Mouse (Mus musculus) ZHBTc4 (cell line): ENCODE measurements at regions not wholly inside any gene's neighbourhood (a gene's known extent, or its start where the extent isn't known, plus 50 kb on each side); places are given as distances from the start of the nearest gene placed in this dataset.
A peak's percentile ranks its signal among the peaks of the same experiment; 100 is the strongest.
"Not testable (repeated sequence)": the region's sequence is repeated elsewhere in the genome, so short reads cannot be mapped to it uniquely, and the experiment has no call there.

Source experiments
- DNase-seq: peaks from one replicate; pipeline ENCODE4 v3.0.0-alpha.2; 2011; ENCODE audit warnings: low read depth, low spot score

DNA sequence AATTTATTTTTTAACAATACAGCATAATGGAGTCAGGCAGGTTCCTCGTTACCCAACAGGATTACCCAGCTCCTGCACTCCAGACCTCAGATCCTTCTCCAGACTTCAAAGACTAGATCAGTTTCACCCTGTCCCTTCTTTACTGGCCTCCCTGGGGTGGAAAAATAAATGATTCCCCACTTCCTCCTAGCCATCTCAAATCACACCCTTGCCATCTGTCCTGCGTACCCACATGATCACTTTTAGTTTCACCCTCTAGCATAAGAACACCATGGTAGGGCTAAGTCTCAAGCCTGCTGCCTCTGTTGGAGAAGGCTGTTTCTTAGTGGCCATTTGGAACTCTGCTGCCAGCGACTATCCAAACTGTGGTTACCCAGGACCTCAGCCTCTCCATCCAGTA is 222.0 kb downstream of the Plxna1 start:
- no peak for DNase-seq

GRCm38 (mm10) chr6:89153027-89153662 is 209.3 kb downstream of the Plxna1 start:
- DNase-seq = no peak

DNA sequence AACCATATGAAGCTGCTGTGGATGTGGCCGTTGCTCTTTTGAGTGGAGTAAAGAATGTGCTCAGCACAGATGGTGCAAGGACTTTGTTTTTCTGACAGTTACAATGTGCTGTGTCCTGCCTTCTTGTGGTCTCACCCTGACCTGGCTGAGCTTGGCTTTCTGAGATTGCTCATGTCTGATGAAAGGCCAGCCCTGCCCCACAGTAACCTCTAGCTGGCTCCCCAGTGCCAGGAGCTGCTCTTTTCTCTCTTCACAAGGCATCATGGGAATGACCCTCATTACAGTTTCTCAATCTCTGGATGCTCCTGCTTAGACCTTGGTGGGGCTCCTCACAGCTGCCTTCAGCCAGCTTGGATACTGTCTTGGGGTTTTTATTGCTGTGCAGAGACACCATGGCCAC is 204.9 kb downstream of the Plxna1 start:
- DNase-seq = no peak

- no peak for DNase-seq
These were observed 202.4 kb downstream of the Plxna1 start for GRCm38 (mm10) chr6:89160051-89160450.

DNA sequence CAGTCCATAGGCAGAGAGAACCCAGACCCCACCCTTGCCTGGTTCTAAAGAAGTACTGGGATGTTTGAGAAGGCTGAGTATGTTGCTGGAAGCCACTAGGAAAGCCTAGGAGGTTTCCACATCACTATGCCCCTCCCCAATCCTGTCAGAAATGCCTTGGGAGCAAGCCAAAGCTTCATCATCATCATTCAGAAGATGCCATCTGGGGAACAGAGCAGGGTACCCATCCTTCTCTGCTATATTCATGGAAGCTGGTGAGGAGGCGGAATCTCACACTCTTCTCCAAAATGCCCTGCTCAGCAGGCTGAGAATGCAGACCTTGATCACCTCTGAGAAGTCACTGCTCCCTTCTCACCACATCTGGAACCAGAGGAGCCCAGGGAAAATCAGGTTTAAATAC is 200.7 kb downstream of the Plxna1 start:
- no peak for DNase-seq

- DNase-seq = no peak
These were observed 192.9 kb downstream of the Plxna1 start for GRCm38 (mm10) chr6:89169520-89169919.

- not testable (repeated sequence) for DNase-seq
These were observed 177.5 kb downstream of the Plxna1 start for GRCm38 (mm10) chr6:89184920-89185319.

GRCm38 (mm10) chr6:89200514-89201284 is 161.7 kb downstream of the Plxna1 start:
- not testable (repeated sequence) for DNase-seq

- DNase-seq = no peak
These were observed 147.4 kb downstream of the Plxna1 start for GRCm38 (mm10) chr6:89215021-89215420.

GRCm38 (mm10) chr6:89235416-89236075 is 126.9 kb downstream of the Plxna1 start:
- peak; percentile 20 for DNase-seq

- DNase-seq = peak; percentile 10
These were observed 126.2 kb downstream of the Plxna1 start for GRCm38 (mm10) chr6:89236226-89236625.

DNA sequence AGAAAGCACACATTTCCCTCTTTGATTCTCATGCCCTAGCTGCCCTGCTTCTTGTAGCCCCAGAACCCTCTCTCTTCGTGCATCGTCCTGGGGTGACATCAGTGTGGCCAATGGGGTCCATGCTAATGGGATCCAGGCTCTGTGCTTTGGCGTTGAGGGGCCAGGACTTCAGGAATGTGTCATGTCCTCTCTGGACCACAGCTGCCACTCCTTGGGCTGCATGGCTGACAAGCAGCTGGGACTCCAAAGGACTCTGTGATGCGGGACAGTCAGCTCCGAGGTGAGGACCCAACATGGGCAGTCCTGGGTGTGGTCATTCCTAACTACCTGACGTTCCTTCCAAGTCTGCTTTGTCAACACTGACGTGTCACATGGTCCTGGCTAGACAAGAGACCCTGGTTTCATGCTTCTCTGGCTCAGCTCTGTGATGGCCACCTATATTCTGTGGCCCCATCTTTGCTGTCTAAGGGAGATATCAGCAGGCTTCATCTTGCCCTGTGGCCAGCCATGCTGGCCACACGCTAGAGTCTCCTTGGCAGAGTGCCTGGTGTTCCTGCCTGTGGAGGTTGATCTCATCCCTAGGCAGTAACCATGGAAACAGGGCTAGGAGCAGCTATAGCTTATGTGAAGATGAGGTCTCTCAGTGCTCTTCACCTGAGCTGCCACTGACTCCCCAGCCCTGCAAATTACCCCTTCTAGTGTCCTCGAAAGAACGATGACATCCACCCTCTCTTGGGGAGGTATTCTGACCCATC is 125.4 kb downstream of the Plxna1 start:
- no peak for DNase-seq

DNA sequence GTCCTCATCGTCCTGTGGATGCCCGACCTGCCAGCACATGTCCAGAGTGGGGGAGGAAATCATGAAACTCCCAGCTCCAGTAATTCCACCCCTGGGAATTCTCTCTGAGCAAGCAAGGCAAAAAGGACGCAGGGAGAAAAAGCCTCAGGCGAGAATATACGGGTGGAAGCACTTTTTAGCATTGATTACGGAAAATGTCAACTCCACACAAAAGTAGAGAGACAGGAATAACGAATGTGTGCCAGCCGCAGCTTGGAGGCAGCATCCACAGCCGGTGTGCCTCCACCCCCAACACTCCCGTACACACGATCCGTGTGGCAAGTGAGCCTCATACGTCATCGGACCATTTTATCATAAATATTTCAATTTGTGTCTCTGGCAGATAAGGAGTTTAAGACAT is 123.5 kb downstream of the Plxna1 start:
- no peak for DNase-seq

DNA sequence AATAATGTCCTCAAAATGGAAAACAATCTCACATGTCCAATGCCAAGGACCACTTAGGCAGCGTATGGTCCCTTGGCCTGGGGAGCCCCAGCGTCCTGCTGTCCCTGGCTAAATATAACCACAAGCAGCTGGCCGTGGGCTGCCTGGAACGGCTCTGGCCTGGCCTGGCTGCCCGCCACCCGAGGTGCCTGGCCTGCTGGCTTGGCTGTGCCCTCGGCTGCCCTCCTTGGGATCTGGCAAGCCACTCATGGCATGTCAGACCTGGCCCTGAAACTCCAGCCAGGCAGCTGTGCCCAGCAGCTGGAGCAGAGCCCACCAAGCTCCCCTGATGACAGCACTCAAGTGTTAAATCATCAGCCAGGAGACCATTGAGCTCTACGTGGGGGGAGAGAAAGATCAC is 122.9 kb downstream of the Plxna1 start:
- no peak for DNase-seq

GRCm38 (mm10) chr6:89240168-89240705 is 122.2 kb downstream of the Plxna1 start:
- DNase-seq = no peak

- peak; percentile 66 for DNase-seq
These were observed 119.8 kb downstream of the Plxna1 start for GRCm38 (mm10) chr6:89242371-89243288.

DNA sequence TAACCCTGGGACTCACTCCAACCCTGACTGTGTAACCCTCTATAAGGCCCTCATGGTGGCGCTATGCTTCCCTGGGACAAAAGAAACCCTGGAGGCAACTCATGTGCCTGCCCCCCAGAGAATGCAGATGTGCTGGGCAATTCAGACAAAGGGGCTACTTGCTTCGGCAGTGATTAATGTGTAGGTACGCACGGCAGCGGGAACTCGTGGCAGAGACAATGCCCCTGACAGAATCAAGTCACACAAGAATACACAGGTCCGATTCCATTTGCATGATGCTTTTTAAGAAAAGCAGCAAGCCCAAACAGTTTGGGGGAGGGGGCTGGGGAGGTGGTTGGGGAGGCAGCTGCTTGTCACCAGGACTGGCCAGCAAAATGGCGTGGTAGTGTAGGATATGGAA is 116.9 kb downstream of the Plxna1 start:
- DNase-seq = peak; percentile 14

DNA sequence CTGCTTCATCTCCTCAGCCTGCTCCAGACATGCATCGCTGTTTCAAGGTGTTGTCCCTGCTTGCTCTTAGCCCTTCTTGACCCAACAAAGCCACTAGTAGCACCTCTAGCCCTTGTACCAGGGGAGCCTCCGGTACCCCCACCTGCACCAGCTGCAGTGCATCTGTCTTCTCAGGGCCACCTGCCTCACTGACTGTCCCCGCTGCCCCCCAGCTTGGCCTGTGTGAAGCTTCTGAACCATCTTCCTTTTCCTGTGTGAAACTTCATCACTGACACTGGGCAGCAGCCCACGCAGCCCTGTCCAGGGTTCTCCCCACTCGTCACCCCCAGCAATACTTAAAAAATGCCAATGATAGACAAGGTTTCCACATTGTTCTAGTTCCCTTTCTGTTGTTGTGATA is 116.2 kb downstream of the Plxna1 start:
- DNase-seq = no peak

DNA sequence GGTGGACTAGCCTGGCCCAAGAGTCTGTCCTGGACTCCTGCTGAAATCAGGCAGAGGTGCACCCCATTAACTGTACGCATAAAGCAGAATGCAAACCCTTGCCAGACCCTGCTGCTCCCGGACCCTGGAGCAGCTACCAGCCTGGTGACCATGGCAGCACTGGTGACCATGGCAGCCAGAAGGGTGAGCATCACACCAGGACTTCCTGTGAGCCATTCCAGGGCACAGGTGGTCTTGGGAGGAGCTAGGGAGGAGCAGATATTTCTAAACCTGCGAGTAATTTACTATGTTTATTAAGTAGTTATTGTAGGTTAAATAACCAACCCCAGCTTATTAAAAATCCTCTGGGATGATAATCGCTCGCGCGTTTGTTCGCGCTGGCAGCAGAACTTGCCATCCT is 113.8 kb downstream of the Plxna1 start:
- DNase-seq = no peak

DNA sequence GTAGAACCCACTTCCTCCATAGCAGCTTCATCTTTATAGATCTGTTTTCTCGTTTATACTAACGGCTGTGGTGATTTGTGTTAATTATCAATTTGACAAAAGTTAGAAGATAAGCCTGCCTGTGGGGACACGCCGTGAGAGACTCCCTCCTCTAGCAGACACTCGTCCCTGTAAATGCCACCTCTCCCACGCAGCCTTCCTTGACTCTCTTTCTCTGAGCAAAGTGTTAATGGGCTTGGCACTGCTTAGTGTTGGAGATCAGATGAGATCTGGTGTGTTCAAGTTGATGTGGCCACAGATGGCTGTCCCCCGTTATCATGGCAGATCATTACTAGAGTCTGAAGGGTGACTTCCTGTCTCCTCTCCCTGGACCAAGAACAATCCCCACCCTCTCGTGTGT is 113.1 kb downstream of the Plxna1 start:
- no peak for DNase-seq

GRCm38 (mm10) chr6:89251641-89252040 is 110.8 kb downstream of the Plxna1 start:
- DNase-seq = no peak
